Mouse (Mus musculus) layer of hippocampus, postnatal 10 days (tissue): ENCODE results near the gene Bricd5. TPM values are rescaled to one million over a fixed set of nuclear protein-coding genes. Genes with fewer than 3 reads are reported as not detected.

Source experiments
- DNase-seq, 2 experiments: peaks; one replicate each; pipeline ENCODE4 v3.0.0; 2021; ENCODE audit warnings: low spot score in 2 of 2
- total RNA-seq, 2 experiments: library from RNA; stranded (reverse); gene quantifications; 2 replicates each; pipeline ENCODE4 v1.2.3; 2021

Gene Bricd5
- total RNA-seq, 2 experiments from 2014 or later, result 0.87 to 1.8 TPM

DNA sequence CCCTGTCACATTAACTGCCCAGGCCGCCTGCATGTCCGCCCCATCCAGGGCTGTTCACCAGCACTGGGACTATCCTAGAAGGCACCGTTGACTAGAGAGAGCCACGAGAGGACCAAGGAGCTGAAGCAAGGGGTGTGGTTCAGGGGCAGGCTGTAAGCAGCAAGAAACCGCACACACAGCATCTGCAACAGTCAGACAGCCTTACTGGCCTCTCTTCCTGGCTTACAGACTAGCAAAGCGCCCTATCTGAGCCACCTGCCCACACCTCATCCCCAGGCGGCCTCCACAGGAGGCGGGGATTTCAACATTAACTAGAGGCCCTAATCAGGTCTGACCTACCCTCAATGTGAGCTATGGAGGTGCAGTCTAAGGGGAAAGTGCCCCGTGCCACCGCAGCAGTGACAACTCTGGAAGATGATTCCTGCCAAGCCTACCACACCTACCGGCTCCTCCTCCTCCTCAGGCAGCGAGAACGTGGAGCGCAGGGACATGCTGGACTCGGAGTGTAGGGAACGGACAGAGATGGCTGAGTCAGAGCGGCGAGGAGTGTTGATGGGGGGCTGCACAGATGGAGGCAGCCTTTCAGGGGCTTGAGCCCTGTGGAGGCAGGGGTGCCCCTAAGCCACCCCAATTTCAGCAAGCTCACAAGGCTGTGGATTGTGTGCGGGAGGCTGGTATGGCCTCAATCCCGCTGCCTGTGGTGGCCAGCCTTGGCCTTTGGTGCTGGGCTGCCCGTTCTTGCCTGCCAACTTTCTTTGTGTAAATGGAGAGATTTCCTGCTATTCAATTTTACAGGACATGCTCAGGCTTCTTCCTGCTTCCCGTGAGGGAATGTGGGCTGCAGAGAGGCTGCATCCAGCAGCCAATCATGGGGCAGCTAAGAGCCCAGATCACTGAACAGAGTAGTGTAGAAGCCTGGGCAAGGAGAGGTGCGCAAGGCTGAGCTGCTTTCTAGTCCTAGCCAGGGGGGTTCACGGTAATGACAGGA, 40.9 kb downstream of the Bricd5 start:
- DNase-seq, result no peak

DNA sequence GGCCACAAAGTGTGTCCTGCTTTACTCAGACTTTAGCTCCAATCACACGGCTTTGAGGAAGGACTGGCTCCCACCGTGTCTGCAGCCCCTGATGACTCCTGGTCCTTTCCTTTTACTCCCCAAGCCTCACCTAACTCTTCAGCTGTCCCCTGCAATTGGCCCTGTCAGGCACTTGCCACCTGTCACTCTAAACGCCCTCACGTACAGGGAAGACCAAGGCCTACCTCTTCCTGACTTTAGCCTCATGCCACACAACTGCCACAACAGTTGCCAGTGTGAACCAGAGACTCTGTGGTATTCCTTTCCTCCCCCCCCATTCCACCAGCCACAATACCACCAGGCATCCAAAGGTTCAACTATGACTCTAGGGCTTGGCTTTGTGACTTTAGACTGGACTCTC, 46.8 kb downstream of the Bricd5 start:
- no peak for DNase-seq

GRCm38 (mm10) chr17:24524734-24525133, 51.0 kb downstream of the Bricd5 start:
- no peak for DNase-seq

Other genes with a start within 250 kb of the Bricd5 start
- 1 to 10 TPM; 7.4 to 7.9 TPM for gene Ccnf, start 222.4 kb upstream of the Bricd5 start, total RNA-seq
- gene Abca17, start 122.8 kb upstream of the Bricd5 start, total RNA-seq, result 1 to 10 TPM; 1.5 to 1.7 TPM
- gene Abca3, start 121.9 kb upstream of the Bricd5 start, total RNA-seq, result 100 to 1,000 TPM; 118 to 120 TPM
- gene Rnps1, start 59.3 kb upstream of the Bricd5 start, total RNA-seq, result 100 to 1,000 TPM; 166 TPM
- 10 to 100 TPM; 19.2 to 21.1 TPM for gene Eci1, start 47.2 kb upstream of the Bricd5 start, total RNA-seq
- 1 to 10 TPM; 6.9 to 7.5 TPM for gene Dnase1l2, start 30.8 kb upstream of the Bricd5 start, total RNA-seq
- 10 to 100 TPM; 30.0 to 33.3 TPM for gene E4f1, start 3.6 kb upstream of the Bricd5 start, total RNA-seq
- gene Pgp, start 3.5 kb upstream of the Bricd5 start, total RNA-seq, result 10 to 100 TPM; 64.7 to 67.9 TPM
- 10 to 100 TPM; 29.1 to 30.8 TPM for gene Mlst8, start 5.2 kb downstream of the Bricd5 start, total RNA-seq
- gene Caskin1, start 14.7 kb downstream of the Bricd5 start, total RNA-seq, result 100 to 1,000 TPM; 170 to 175 TPM
- gene Traf7, start 54.1 kb downstream of the Bricd5 start, total RNA-seq, result 100 to 1,000 TPM; 110 to 112 TPM
- gene Rab26, start 60.3 kb downstream of the Bricd5 start, total RNA-seq, result 10 to 100 TPM; 48.9 to 49.0 TPM
- gene Pkd1, start 76.0 kb downstream of the Bricd5 start, total RNA-seq, result 10 to 100 TPM; 61.6 to 91.2 TPM
- 100 to 1,000 TPM; 171 to 176 TPM for gene Tsc2, start 158.7 kb downstream of the Bricd5 start, total RNA-seq
- gene Nthl1, start 158.8 kb downstream of the Bricd5 start, total RNA-seq, result 1 to 10 TPM; 4.9 to 7.8 TPM
- gene Slc9a3r2, start 176.4 kb downstream of the Bricd5 start, total RNA-seq, result 10 to 100 TPM; 48.5 to 49.4 TPM
- 1 to 10 TPM; 1.3 to 1.6 TPM for gene Npw, start 184.6 kb downstream of the Bricd5 start, total RNA-seq
- 10 to 100 TPM; 40.1 to 43.6 TPM for gene Zfp598, start 195.8 kb downstream of the Bricd5 start, total RNA-seq
- 100 to 1,000 TPM; 211 to 212 TPM for gene Syngr3, start 216.1 kb downstream of the Bricd5 start, total RNA-seq
- 10 to 100 TPM; 19.3 to 22.4 TPM for gene Gfer, start 222.3 kb downstream of the Bricd5 start, total RNA-seq
- 1 to 10 TPM; 4.8 to 5.0 TPM for gene Noxo1, start 222.3 kb downstream of the Bricd5 start, total RNA-seq
- 10 to 100 TPM; 28.5 to 34.3 TPM for gene Tbl3, start 233.8 kb downstream of the Bricd5 start, total RNA-seq
- not detected for gene Rnf151, start 244.2 kb downstream of the Bricd5 start, total RNA-seq
- gene Rps2, start 244.2 kb downstream of the Bricd5 start, total RNA-seq, result 100 to 1,000 TPM; 563 to 651 TPM